In genomic region chr9:118255751-118256266, GRCm38 (mm10) we compare ENCODE assay signal across 10 mouse cellular contexts.
A peak's percentile ranks its signal among the peaks of the same experiment; 100 is the strongest.
DNase-seq lines count a peak whose midpoint lies in the region; ATAC-seq lines count a peak whose summit lies in the region.
"Had no signal": no experiment of that assay in that cellular context is flagged by ENCODE, and none has a peak within 500 bp of the region (broad histone marks: within the 10 kb centered on the region; RNA-seq: fewer than 3 reads in every experiment).

No protein-coding gene starts in this region.

- WGBS in hindbrain, embryonic 11.5 days: 10% methylated on average over 11 of the region's 11 CpGs
- WGBS in midbrain, embryonic 16.5 days: 2% methylated on average over 11 of the region's 11 CpGs

- H3K9ac ChIP-seq in hindbrain, embryonic 11.5 days (ENCODE audit: low read depth, low read length): no peak overlapping the region
- H3K9ac ChIP-seq in midbrain, embryonic 16.5 days (ENCODE audit: low read depth, low read length): no peak overlapping the region
- H3K9ac ChIP-seq: heart, embryonic 15.5 days had no signal

- H3K36me3 ChIP-seq in hindbrain, embryonic 11.5 days (ENCODE audit: control insufficient read depth, insufficient read depth, low read length): no peaks in the 10 kb centered on the region
- no peaks in the 10 kb centered on the region for H3K36me3 ChIP-seq in midbrain, embryonic 16.5 days (ENCODE audit: control insufficient read depth, insufficient read depth, low read length)
- H3K36me3 ChIP-seq: heart, embryonic 15.5 days had no signal

- no peaks in the 10 kb centered on the region for H3K27me3 ChIP-seq in hindbrain, embryonic 11.5 days (ENCODE audit: control insufficient read depth, insufficient read depth, low read length)
- H3K27me3 ChIP-seq in midbrain, embryonic 16.5 days (ENCODE audit: control insufficient read depth, insufficient read depth, low read depth, low read length): peaks cover 8% of the 10 kb centered on the region
- H3K27me3 ChIP-seq: heart, embryonic 15.5 days had no signal

- peak; percentile 82 for ATAC-seq in hindbrain, embryonic 11.5 days (ENCODE audit: low FRiP score)
- peak; percentile 94 for ATAC-seq in midbrain, embryonic 16.5 days
- ATAC-seq in megakaryocyte progenitor cell, adult 5-6 weeks (replicated peaks; ENCODE audit: poor library complexity): no peak
- no peak for ATAC-seq in CD4-positive, CD25-positive, alpha-beta regulatory T cell, adult 4 months

- no peak overlapping the region for H3K27ac ChIP-seq in hindbrain, embryonic 11.5 days (ENCODE audit: low read depth, low read length)
- H3K27ac ChIP-seq in midbrain, embryonic 16.5 days (ENCODE audit: low read length): no peak overlapping the region
- H3K27ac ChIP-seq: heart, embryonic 15.5 days had no signal

- peak; percentile 29 for DNase-seq in Muller cell, postnatal 12 days (ENCODE audit: inconsistent ontology term)
- peak; percentile 63 for DNase-seq in embryo, embryonic 10.5 days (ENCODE audit: low spot score)
- peak; percentile 61 for DNase-seq in hindbrain, embryonic 11.5 days (ENCODE audit: low spot score)
- DNase-seq in lung, postnatal 14 days: no peak
- DNase-seq: kidney, postnatal 25 days; spleen, adult 18-20 months had no signal

- H3K4me2 ChIP-seq in hindbrain, embryonic 11.5 days (replicated peaks; ENCODE audit: low read depth, low read length): no peak overlapping the region
- H3K4me2 ChIP-seq in midbrain, embryonic 16.5 days (ENCODE audit: low read length): no peak overlapping the region
- H3K4me2 ChIP-seq: heart, embryonic 15.5 days had no signal

- H3K4me3 ChIP-seq in hindbrain, embryonic 11.5 days (ENCODE audit: low read depth, low read length): no peak overlapping the region
- no peak overlapping the region for H3K4me3 ChIP-seq in midbrain, embryonic 16.5 days (ENCODE audit: low read depth, low read length)
- H3K4me3 ChIP-seq: heart, embryonic 15.5 days had no signal

- no peaks in the 10 kb centered on the region for H3K4me1 ChIP-seq in hindbrain, embryonic 11.5 days (replicated peaks; ENCODE audit: control insufficient read depth, insufficient read depth, low read length)
- peaks cover 4% of the 10 kb centered on the region; the same call in 1 of the 2 replicates for H3K4me1 ChIP-seq in midbrain, embryonic 16.5 days (ENCODE audit: control insufficient read depth, insufficient read depth, low read length)
- H3K4me1 ChIP-seq: heart, embryonic 15.5 days had no signal

- H3K9me3 ChIP-seq in hindbrain, embryonic 11.5 days (ENCODE audit: control insufficient read depth, low read length): no peaks in the 10 kb centered on the region
- H3K9me3 ChIP-seq in midbrain, embryonic 16.5 days (replicated peaks; ENCODE audit: control insufficient read depth, low read length, poor library complexity, severe bottlenecking): no peaks in the 10 kb centered on the region
- H3K9me3 ChIP-seq: heart, embryonic 15.5 days had no signal

Comparison
In these comparisons a context has a peak if more than half of its experiments do, and no peak if none do; other contexts are left out.
1. ATAC-seq: peak in hindbrain, embryonic 11.5 days (single experiment) and midbrain, embryonic 16.5 days (single experiment); none in megakaryocyte progenitor cell, adult 5-6 weeks (single experiment) and CD4-positive, CD25-positive, alpha-beta regulatory T cell, adult 4 months (single experiment).